Mouse (Mus musculus) hindbrain, embryonic 10.5 days (tissue): ENCODE data around the gene Olfr1152. TPM values are rescaled to one million over a fixed set of nuclear protein-coding genes. Genes with fewer than 3 reads are reported as not detected.

Experiments
- DNase-seq: peaks from one replicate; pipeline ENCODE4 v3.0.0-alpha.2; 2017; ENCODE audit warnings: low spot score
- H3K27ac ChIP-seq: fragments of 300-500 bp; sonication (generic); 2 replicates; pipeline ENCODE4 v1.5.1; 2016; ENCODE audit warnings: mild to moderate bottlenecking, moderate library complexity
- H3K27me3 ChIP-seq: fragments of 300-500 bp; sonication (generic); 2 replicates; pipeline ENCODE4 v1.6.1; 2016; ENCODE audit warnings: mild to moderate bottlenecking; ENCODE audit not compliant: poor library complexity, insufficient read depth, severe bottlenecking
- H3K36me3 ChIP-seq: fragments of 300-500 bp; sonication (generic); 2 replicates; pipeline ENCODE4 v1.6.1; 2016; ENCODE audit warnings: mild to moderate bottlenecking, moderate library complexity
- H3K4me1 ChIP-seq: fragments of 300-500 bp; sonication (generic); replicated peaks from 2 replicates; pipeline ENCODE4 v1.6.1; 2016; ENCODE audit warnings: mild to moderate bottlenecking
- H3K4me3 ChIP-seq: fragments of 300-500 bp; sonication (generic); 2 replicates; pipeline ENCODE4 v1.5.1; 2016; ENCODE audit warnings: mild to moderate bottlenecking, moderate library complexity
- H3K9me3 ChIP-seq: fragments of 300-500 bp; sonication (generic); 2 replicates; pipeline ENCODE4 v1.6.1; 2016; ENCODE audit warnings: mild to moderate bottlenecking, moderate library complexity
- whole genome bisulfite sequencing: fragments of 180-500 bp; shearing (Covaris S2); methylation state at CpG from one replicate; pipeline ENCODE4 v1.1.7; 2016; 5-methylcytosine and 5-hydroxymethylcytosine counted together
- polyA plus RNA-seq: library from polyadenylated mRNA; unstranded; fragments of >200 nt; fragmentation: Nextera tagmentation; extraction: Ambion mirVana; gene quantifications from 2 replicates; pipeline ENCODE4 v1.2.1, GENCODE M21; 2016

Gene Olfr1152
- polyA plus RNA-seq: not detected in 2 replicates

DNA sequence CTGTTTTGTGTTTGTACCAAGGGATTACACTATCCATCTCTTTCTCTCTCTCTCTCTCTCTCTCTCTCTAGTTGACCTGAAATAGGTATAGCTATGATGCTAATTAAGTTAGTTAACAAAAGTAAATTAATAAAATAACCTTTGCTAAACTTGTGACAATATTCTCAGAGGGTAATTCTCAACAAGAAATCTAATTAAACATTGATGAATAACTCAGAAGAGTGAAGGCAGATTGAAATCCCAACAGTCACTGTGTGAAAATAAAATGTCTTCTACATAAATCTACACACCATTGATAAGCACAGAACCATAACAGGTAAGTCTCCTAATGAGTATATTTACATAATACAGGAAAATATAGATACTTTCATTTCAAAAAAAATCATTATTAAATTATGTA, at the start of gene Olfr1152:
Olfr1152 (plus strand) TSS at position 301 of the 400 bp plus-strand sequence.
- Histone ChIP-seq H3K27ac (no peak within 1 kb of the TSS), H3K9me3 (no peaks in the 10 kb centered on the region), H3K36me3 (no peaks in the 10 kb centered on the region), H3K4me1 (no peaks in the 10 kb centered on the region), H3K27me3 (no peaks in the 10 kb centered on the region), H3K4me3 (no peak within 1 kb of the TSS)
- no peak for DNase-seq

GRCm38 (mm10) chr2:87830233-87830632, 36.1 kb upstream of the Olfr1152 start, which contains the start of gene Olfr1148:
Gene Olfr1148, plus strand, starts transcription at chr2:87830533.
- Histone ChIP-seq H3K36me3 (no peaks in the 10 kb centered on the region), H3K9me3 (no peaks in the 10 kb centered on the region), H3K4me3 (no peak within 1 kb of the TSS), H3K4me1 (no peaks in the 10 kb centered on the region), H3K27me3 (no peaks in the 10 kb centered on the region), H3K27ac (no peak within 1 kb of the TSS)
- no peak for DNase-seq
- WGBS: 93% methylated on average over 1 of the region's 1 CpGs

GRCm38 (mm10) chr2:87843693-87844092, 22.6 kb upstream of the Olfr1152 start, which contains the start of gene Olfr1150-ps1:
Gene Olfr1150-ps1, plus strand, starts transcription at chr2:87843993.
- Histone ChIP-seq H3K27me3 (no peaks in the 10 kb centered on the region), H3K36me3 (no peaks in the 10 kb centered on the region), H3K4me1 (no peaks in the 10 kb centered on the region), H3K9me3 (no peaks in the 10 kb centered on the region), H3K4me3 (no peak within 1 kb of the TSS), H3K27ac (no peak within 1 kb of the TSS)
- no peak for DNase-seq
- 86% methylated on average over 1 of the region's 1 CpGs for WGBS

DNA sequence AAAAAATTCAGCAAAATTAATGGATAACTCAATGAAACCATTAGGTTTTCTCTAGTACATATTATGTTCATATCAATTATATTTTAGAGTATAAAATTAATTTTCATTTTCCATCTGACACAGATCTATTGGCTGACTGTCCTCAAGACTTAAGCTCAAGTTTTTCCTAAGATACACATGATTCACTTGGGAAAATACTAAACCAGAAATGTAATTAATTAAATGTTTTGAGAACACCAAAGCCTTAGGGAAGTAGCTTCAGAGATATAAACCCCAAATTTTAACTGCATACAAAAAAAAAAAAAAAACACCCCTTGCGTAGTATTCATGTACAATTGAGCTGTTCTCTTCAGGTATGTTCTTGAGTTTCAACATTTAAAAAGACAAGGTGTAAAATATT, 10.7 kb upstream of the Olfr1152 start, which contains the start of gene Olfr1151:
Olfr1151 (plus strand) TSS at position 301 of the 400 bp plus-strand sequence.
- H3K36me3 ChIP-seq: no peaks in the 10 kb centered on the region
- H3K4me3 ChIP-seq: no peak within 1 kb of the TSS
- no peaks in the 10 kb centered on the region for H3K4me1 ChIP-seq
- no peaks in the 10 kb centered on the region for H3K9me3 ChIP-seq
- no peak for DNase-seq
- H3K27ac ChIP-seq: no peak within 1 kb of the TSS
- 91% methylated on average over 1 of the region's 1 CpGs for WGBS
- no peaks in the 10 kb centered on the region for H3K27me3 ChIP-seq

- no peak for DNase-seq
- Histone ChIP-seq H3K27me3 (no peaks in the 10 kb centered on the region), H3K4me1 (no peaks in the 10 kb centered on the region), H3K27ac (no peak within 1 kb of the TSS), H3K4me3 (no peak within 1 kb of the TSS), H3K9me3 (no peaks in the 10 kb centered on the region), H3K36me3 (no peaks in the 10 kb centered on the region)
- WGBS: 82% methylated on average over 1 of the region's 1 CpGs
Measured at GRCm38 (mm10) chr2:87894662-87895061, 28.4 kb downstream of the Olfr1152 start, which contains the start of gene Olfr1153. Gene Olfr1153, plus strand, starts transcription at chr2:87894962.

DNA sequence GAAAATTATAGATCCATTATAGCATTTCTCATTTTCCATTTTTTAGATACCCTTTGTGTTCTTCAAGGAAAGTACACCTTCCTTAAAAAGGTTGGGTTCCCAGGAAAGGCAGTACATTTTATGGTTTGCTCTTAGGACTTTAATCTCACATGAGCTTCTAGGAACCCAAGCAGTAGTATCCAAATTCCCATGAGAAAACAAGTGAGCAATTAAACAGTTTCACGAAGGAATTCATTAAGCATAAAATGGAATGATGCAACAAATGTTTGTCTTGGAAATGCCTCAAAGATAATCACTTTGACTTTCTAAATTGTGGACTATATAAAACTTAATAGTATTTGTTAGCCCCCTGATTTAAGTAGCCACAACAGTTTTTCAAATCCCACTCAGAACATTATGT, 38.8 kb downstream of the Olfr1152 start, which contains the start of gene Olfr1154:
Olfr1154 (minus strand) TSS at position 101 of the 400 bp plus-strand sequence.
- no peaks in the 10 kb centered on the region for H3K9me3 ChIP-seq
- H3K4me1 ChIP-seq: no peaks in the 10 kb centered on the region
- 97% methylated on average over 1 of the region's 1 CpGs for WGBS
- H3K4me3 ChIP-seq: no peak within 1 kb of the TSS
- no peaks in the 10 kb centered on the region for H3K36me3 ChIP-seq
- no peaks in the 10 kb centered on the region for H3K27me3 ChIP-seq
- DNase-seq: no peak
- no peak within 1 kb of the TSS for H3K27ac ChIP-seq

Other genes starting within 250 kb of the Olfr1152 start
- not detected in 2 replicates for gene Olfr1131, start 239.4 kb upstream of the Olfr1152 start, polyA plus RNA-seq
- not detected in 2 replicates for gene Olfr1132, start 229.0 kb upstream of the Olfr1152 start, polyA plus RNA-seq
- gene Olfr1133, start 219.1 kb upstream of the Olfr1152 start, polyA plus RNA-seq: not detected in 2 replicates
- not detected in 2 replicates for gene Olfr1134, start 208.0 kb upstream of the Olfr1152 start, polyA plus RNA-seq
- not detected in 2 replicates for gene Olfr1135, start 192.8 kb upstream of the Olfr1152 start, polyA plus RNA-seq
- gene Olfr1136, start 172.5 kb upstream of the Olfr1152 start, polyA plus RNA-seq: not detected in 2 replicates
- not detected in 2 replicates for gene Olfr1137, start 153.3 kb upstream of the Olfr1152 start, polyA plus RNA-seq
- not detected in 2 replicates for gene Olfr1138, start 126.5 kb upstream of the Olfr1152 start, polyA plus RNA-seq
- gene Olfr1140, start 122.7 kb upstream of the Olfr1152 start, polyA plus RNA-seq: not detected in 2 replicates
- gene Olfr1141, start 112.5 kb upstream of the Olfr1152 start, polyA plus RNA-seq: not detected in 2 replicates
- not detected in 2 replicates for gene Olfr152, start 87.0 kb upstream of the Olfr1152 start, polyA plus RNA-seq
- not detected in 2 replicates for gene Olfr1143, start 65.9 kb upstream of the Olfr1152 start, polyA plus RNA-seq
- not detected in 2 replicates for gene Olfr1145, start 56.7 kb upstream of the Olfr1152 start, polyA plus RNA-seq
- not detected in 2 replicates for gene Olfr1148, start 36.0 kb upstream of the Olfr1152 start, polyA plus RNA-seq
- gene Olfr1150-ps1, start 22.5 kb upstream of the Olfr1152 start, polyA plus RNA-seq: not detected in 2 replicates
- gene Olfr1151, start 10.6 kb upstream of the Olfr1152 start, polyA plus RNA-seq: not detected in 2 replicates
- gene Olfr1153, start 28.5 kb downstream of the Olfr1152 start, polyA plus RNA-seq: not detected in 2 replicates
- gene Olfr1154, start 38.7 kb downstream of the Olfr1152 start, polyA plus RNA-seq: not detected in 2 replicates
- gene Olfr1155, start 78.6 kb downstream of the Olfr1152 start, polyA plus RNA-seq: not detected in 2 replicates
- not detected in 2 replicates for gene Olfr1156, start 86.6 kb downstream of the Olfr1152 start, polyA plus RNA-seq
- not detected in 2 replicates for gene Olfr1157, start 101.8 kb downstream of the Olfr1152 start, polyA plus RNA-seq
- not detected in 2 replicates for gene Olfr74, start 108.2 kb downstream of the Olfr1152 start, polyA plus RNA-seq
- gene Olfr1158, start 123.6 kb downstream of the Olfr1152 start, polyA plus RNA-seq: not detected in 2 replicates
- gene Olfr1160, start 141.8 kb downstream of the Olfr1152 start, polyA plus RNA-seq: not detected in 2 replicates
- not detected in 2 replicates for gene Olfr1161, start 156.3 kb downstream of the Olfr1152 start, polyA plus RNA-seq
- not detected in 2 replicates for gene Olfr73, start 171.2 kb downstream of the Olfr1152 start, polyA plus RNA-seq
- gene Olfr1162, start 184.6 kb downstream of the Olfr1152 start, polyA plus RNA-seq: not detected in 2 replicates
- not detected in 2 replicates for gene Olfr1163, start 205.3 kb downstream of the Olfr1152 start, polyA plus RNA-seq
- not detected in 2 replicates for gene Olfr1164, start 227.5 kb downstream of the Olfr1152 start, polyA plus RNA-seq